In the genomic region with DNA sequence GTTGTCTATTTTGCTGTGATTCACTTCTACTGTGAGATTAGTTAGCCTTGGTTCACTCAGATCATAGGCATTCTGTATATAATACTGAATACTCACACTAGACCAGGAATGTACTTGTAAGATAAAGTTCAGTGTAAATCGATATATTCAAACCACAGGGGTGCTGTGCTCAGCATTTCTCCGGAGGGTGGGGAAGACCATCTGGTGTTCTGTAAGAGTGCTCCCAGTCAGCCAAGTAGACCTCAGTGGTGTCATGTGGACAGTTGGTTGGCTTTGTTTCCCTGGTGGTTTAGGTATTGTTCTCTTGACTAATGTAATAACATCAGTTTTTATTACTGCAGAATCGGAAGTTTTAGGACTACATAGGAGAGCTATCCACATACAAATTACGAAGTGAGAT, we compare ENCODE assay signal across 14 mouse cellular contexts. TPM values are rescaled to one million over a fixed set of nuclear protein-coding genes. Genes with fewer than 3 reads are reported as not detected.
A peak's percentile ranks its signal among the peaks of the same experiment; 100 is the strongest.
DNase-seq lines count a peak whose midpoint lies in the region; ATAC-seq and TF ChIP-seq lines count a peak whose summit lies in the region.
"Had no signal": no experiment of that assay in that cellular context is flagged by ENCODE, and none has a peak within 500 bp of the region (broad histone marks: within the 10 kb centered on the region; RNA-seq: fewer than 3 reads in every experiment).

No protein-coding gene starts in this region.

- H3K4me2 ChIP-seq in embryonic facial prominence, embryonic 15.5 days (replicated peaks), result no peak overlapping the region
- H3K4me2 ChIP-seq: embryonic facial prominence, embryonic 12.5 days; heart, embryonic 13.5 days; limb, embryonic 12.5 days; lung, embryonic 14.5 days had no signal

- in situ Hi-C loops in ES-E14 (cut with MboI; ENCODE audit: low sequenced_read_pairs in 2 of 2, unreplicated experiment in 2 of 2), result loop anchor here (25.0 kb wide), 2 partner anchors 492 to 542 kb away; no protein-coding TSS in a partner anchor

- H3K36me3 ChIP-seq in heart, embryonic 10.5 days, result peaks cover 54% of the 10 kb centered on the region
- H3K36me3 ChIP-seq in ES-E14 (ENCODE audit: control insufficient read depth, insufficient read depth, low read length, poor library complexity, severe bottlenecking), result peaks cover 13% of the 10 kb centered on the region
- peaks cover 42% of the 10 kb centered on the region for H3K36me3 ChIP-seq in embryonic facial prominence, embryonic 15.5 days

- H3K27me3 ChIP-seq in heart, embryonic 10.5 days (ENCODE audit: insufficient read depth, poor library complexity, severe bottlenecking), result no peaks in the 10 kb centered on the region
- H3K27me3 ChIP-seq in embryonic facial prominence, embryonic 15.5 days, result no peaks in the 10 kb centered on the region
- H3K27me3 ChIP-seq: embryonic facial prominence, embryonic 12.5 days; heart, embryonic 13.5 days; limb, embryonic 12.5 days had no signal

- no peaks in the 10 kb centered on the region for H3K9me3 ChIP-seq in heart, embryonic 10.5 days
- no peaks in the 10 kb centered on the region for H3K9me3 ChIP-seq in ES-E14 (ENCODE audit: control insufficient read depth, insufficient read depth, low read depth, low read length)
- H3K9me3 ChIP-seq in embryonic facial prominence, embryonic 15.5 days (replicated peaks), result no peaks in the 10 kb centered on the region
- H3K9me3 ChIP-seq: embryonic facial prominence, embryonic 12.5 days; heart, embryonic 13.5 days; hindbrain, embryonic 10.5 days; limb, embryonic 12.5 days had no signal

- H3K4me1 ChIP-seq in heart, embryonic 10.5 days, result peaks cover under 1% of the 10 kb centered on the region; the same call in 1 of the 2 replicates
- 0 out of 4 replicates have a peak, but pooled peaks cover 0 to 2% of the 10 kb centered on the region in 2 experiments for H3K4me1 ChIP-seq in ES-E14 (ENCODE audit: control insufficient read depth in 2 of 2, insufficient read depth in 2 of 2, low read length in 2 of 2, poor library complexity in 1 of 2)
- H3K4me1 ChIP-seq in embryonic facial prominence, embryonic 15.5 days, result 0 out of 2 replicates have a peak, but pooled peaks cover 6% of the 10 kb centered on the region
- H3K4me1 ChIP-seq: hindbrain, embryonic 10.5 days; limb, embryonic 12.5 days had no signal

- DNase-seq in heart, adult 11 months, result peak; percentile 85
- no peak for DNase-seq in heart, embryonic 10.5 days (ENCODE audit: low spot score)
- no peak for DNase-seq in ES-E14 (ENCODE audit: low read depth, low spot score)
- DNase-seq in ZHBTc4 (ENCODE audit: low read depth, low spot score), result peak; percentile 56
- no peak for DNase-seq in right cerebral cortex, postnatal 36 days (ENCODE audit: low spot score in 2 of 2)
- DNase-seq in spleen, postnatal 4 days (ENCODE audit: low spot score in 2 of 2), result no peak
- DNase-seq: kidney, postnatal 14 days; lung, embryonic 14.5 days had no signal

- no peak overlapping the region for H3K27ac ChIP-seq in heart, embryonic 10.5 days
- H3K27ac ChIP-seq in ES-E14 (ENCODE audit: insufficient read depth, low read depth, low read length, poor library complexity, severe bottlenecking), result no peak overlapping the region
- H3K27ac ChIP-seq in embryonic facial prominence, embryonic 15.5 days (replicated peaks), result peak overlapping the region; percentile 39; the same call in 1 of the 2 replicates
- H3K27ac ChIP-seq: embryonic facial prominence, embryonic 12.5 days; hindbrain, embryonic 10.5 days; limb, embryonic 12.5 days had no signal

- 85% methylated on average over 4 of the region's 4 CpGs for WGBS in heart, embryonic 10.5 days
- 57% methylated on average over 4 of the region's 4 CpGs for WGBS in embryonic facial prominence, embryonic 15.5 days

- ATAC-seq in embryonic facial prominence, embryonic 15.5 days (ENCODE audit: insufficient number of reproducible peaks, low FRiP score, low TSS enrichment, low read depth), result peak; percentile 70
- ATAC-seq: intestine, embryonic 16.5 days had no signal

- no peak overlapping the region for H3K9ac ChIP-seq in ES-E14 (ENCODE audit: insufficient read depth, low read depth, low read length, poor library complexity, severe bottlenecking)
- no peak overlapping the region for H3K9ac ChIP-seq in embryonic facial prominence, embryonic 15.5 days
- H3K9ac ChIP-seq: embryonic facial prominence, embryonic 12.5 days; limb, embryonic 12.5 days; lung, embryonic 14.5 days had no signal

- H3K4me3 ChIP-seq in heart, embryonic 10.5 days, result no peak overlapping the region
- no peak overlapping the region for H3K4me3 ChIP-seq in ES-E14 (ENCODE audit: insufficient read depth in 1 of 2, low read depth in 1 of 2, low read length in 2 of 2, poor library complexity in 1 of 2, severe bottlenecking in 1 of 2)
- no peak overlapping the region for H3K4me3 ChIP-seq in embryonic facial prominence, embryonic 15.5 days (replicated peaks)
- H3K4me3 ChIP-seq: embryonic facial prominence, embryonic 12.5 days; heart, embryonic 13.5 days; hindbrain, embryonic 10.5 days; limb, embryonic 12.5 days had no signal

TF ChIP-seq in ES-E14, 5 proteins besides CTCF, POLR2A, EP300 and RAD21:
- TF ChIP-seq ZC3H11A (IDR thresholded peaks at IDR 0.05; ENCODE audit: borderline replicate concordance, low read depth, low read length) (no peak), MAFK (IDR thresholded peaks at IDR 0.05; ENCODE audit: insufficient read depth, low read depth, low read length) (peak; percentile 74; the same call in 1 of the 2 replicates)
TF ChIP-seq in ES-E14: peak in this region for 1.

RNA-seq across cellular contexts. Expression of a gene that starts 18.9 kb away (rescaled TPM):
- polyA plus RNA-seq in heart, embryonic 10.5 days (2016; fragmentation: Nextera tagmentation; extraction: Ambion mirVana), result 92.7 and 104 TPM in 2 replicates
- 61.5 and 92.4 TPM in 2 replicates for total RNA-seq in ES-E14 (2012; rRNA removed)
- polyA plus RNA-seq in embryonic facial prominence, embryonic 15.5 days (2015; fragmentation: Nextera tagmentation; extraction: Ambion mirVana), result 81.1 and 82.2 TPM in 2 replicates

RNA-seq across cellular contexts. Expression of a gene that starts 30.1 kb away (rescaled TPM):
- polyA plus RNA-seq in heart, embryonic 10.5 days (2016; fragmentation: Nextera tagmentation; extraction: Ambion mirVana), result 328 and 389 TPM in 2 replicates
- 88.6 and 102 TPM in 2 replicates for total RNA-seq in ES-E14 (2012; rRNA removed)
- 292 and 300 TPM in 2 replicates for polyA plus RNA-seq in embryonic facial prominence, embryonic 15.5 days (2015; fragmentation: Nextera tagmentation; extraction: Ambion mirVana)

RNA-seq across cellular contexts. Expression of a gene that starts 43.3 kb away (rescaled TPM):
- 445 and 534 TPM in 2 replicates for polyA plus RNA-seq in heart, embryonic 10.5 days (2016; fragmentation: Nextera tagmentation; extraction: Ambion mirVana)
- total RNA-seq in ES-E14 (2012; rRNA removed), result 134 and 163 TPM in 2 replicates
- polyA plus RNA-seq in embryonic facial prominence, embryonic 15.5 days (2015; fragmentation: Nextera tagmentation; extraction: Ambion mirVana), result 258 and 260 TPM in 2 replicates

Comparison
In these comparisons a context has a peak if more than half of its experiments do, and no peak if none do; other contexts are left out.
1. DNase-seq: peak in heart, adult 11 months (single experiment) and ZHBTc4 (single experiment); none in heart, embryonic 10.5 days (single experiment), ES-E14 (single experiment), right cerebral cortex, postnatal 36 days (0 of 2) and spleen, postnatal 4 days (0 of 2).